Mouse (Mus musculus): ENCODE measurements around the gene Plbd1.
A peak's percentile ranks its signal among the peaks of the same experiment; 100 is the strongest.

The Plbd1 gene

GRCm38 (mm10) chr6:136661706-136662016 is at the start of gene Plbd1:
Plbd1 (minus strand) TSS chr6:136661928.
- peak in 1 of 2 experiments; percentile 10 for DNase-seq

GRCm38 (mm10) chr6:136710408-136710807 is 48.7 kb upstream of the Plbd1 start:
- no peak for DNase-seq

- no peak for DNase-seq
Measured at GRCm38 (mm10) chr6:136708597-136708996, 46.9 kb upstream of the Plbd1 start.

- no peak for DNase-seq
Measured at GRCm38 (mm10) chr6:136701878-136702277, 40.1 kb upstream of the Plbd1 start.

- no peak for DNase-seq
Measured at GRCm38 (mm10) chr6:136701185-136701584, 39.5 kb upstream of the Plbd1 start.

- DNase-seq, result peak in 1 of 2 experiments; percentile 13
Measured at GRCm38 (mm10) chr6:136691314-136691713, 29.6 kb upstream of the Plbd1 start.

GRCm38 (mm10) chr6:136690527-136690926 is 28.8 kb upstream of the Plbd1 start:
- DNase-seq, result no peak

- DNase-seq, result peak; percentile 5 to 14
Measured at GRCm38 (mm10) chr6:136689790-136690413, 28.2 kb upstream of the Plbd1 start.

- DNase-seq, result no peak
Measured at GRCm38 (mm10) chr6:136685433-136685832, 23.7 kb upstream of the Plbd1 start.

- peak; percentile 8 to 12 for DNase-seq
Measured at GRCm38 (mm10) chr6:136683410-136684334, 21.9 kb upstream of the Plbd1 start.

- no peak for DNase-seq
Measured at GRCm38 (mm10) chr6:136679381-136679780, 17.7 kb upstream of the Plbd1 start.

GRCm38 (mm10) chr6:136674935-136675334 is 13.2 kb upstream of the Plbd1 start:
- DNase-seq, result no peak

GRCm38 (mm10) chr6:136672467-136672866 is 10.7 kb upstream of the Plbd1 start:
- no peak for DNase-seq

GRCm38 (mm10) chr6:136669274-136669673 is 7.5 kb upstream of the Plbd1 start:
- no peak for DNase-seq

- no peak for DNase-seq
Measured at GRCm38 (mm10) chr6:136668266-136668986, 6.7 kb upstream of the Plbd1 start.

GRCm38 (mm10) chr6:136662063-136662462 is 335 bp upstream of the Plbd1 start:
- no peak for DNase-seq

- no peak for DNase-seq
Measured at GRCm38 (mm10) chr6:136660831-136661705, 660 bp downstream of the Plbd1 start.

- DNase-seq, result no peak
Measured at GRCm38 (mm10) chr6:136659226-136659625, 2.5 kb downstream of the Plbd1 start.

GRCm38 (mm10) chr6:136658303-136658702 is 3.4 kb downstream of the Plbd1 start:
- DNase-seq, result no peak

GRCm38 (mm10) chr6:136655786-136656185 is 5.9 kb downstream of the Plbd1 start:
- DNase-seq, result no peak

GRCm38 (mm10) chr6:136654470-136654869 is 7.3 kb downstream of the Plbd1 start:
- no peak for DNase-seq

- no peak for DNase-seq
Measured at GRCm38 (mm10) chr6:136653331-136653730, 8.4 kb downstream of the Plbd1 start.

Measured in thymus, postnatal 36 days (tissue).